8 mouse cellular contexts compared by ENCODE assay signal in the genomic region with DNA sequence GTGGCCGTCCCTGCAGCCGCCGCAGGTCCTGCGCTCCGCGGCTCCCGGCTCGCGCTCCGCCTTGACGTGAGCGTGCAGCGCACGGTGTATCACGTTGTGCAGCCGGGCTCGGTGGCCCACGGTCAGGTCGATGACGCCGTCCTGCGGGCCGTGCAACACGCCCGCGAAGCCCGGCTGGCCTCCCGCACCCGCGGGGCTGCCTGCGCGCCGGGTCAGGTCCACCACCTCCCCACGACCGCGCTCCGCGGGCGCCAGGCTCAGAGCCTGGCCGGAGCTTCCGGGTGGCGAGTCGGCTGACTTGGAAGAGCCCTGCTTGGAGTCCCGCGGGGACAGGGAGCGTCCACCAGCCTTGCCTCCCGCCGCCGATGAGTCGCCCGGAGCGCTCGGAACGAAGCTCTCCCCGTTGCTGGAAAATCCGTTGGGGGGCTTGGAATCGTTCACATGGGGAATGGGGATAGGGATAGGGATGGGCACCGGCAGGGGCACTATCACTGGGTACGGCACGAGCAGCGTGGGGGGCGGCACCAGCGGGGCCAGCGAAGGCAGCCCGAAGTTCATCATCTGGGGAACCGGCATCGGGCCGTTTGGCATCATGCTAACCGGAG.
DNase-seq lines count a peak whose midpoint lies in the region; ATAC-seq and TF ChIP-seq lines count a peak whose summit lies in the region.

No protein-coding gene starts in this region.

- DNase-seq in frontal cortex, postnatal 14 days (ENCODE audit: low spot score in 2 of 2): no peak
- DNase-seq in testis, postnatal 14 days (ENCODE audit: low spot score): no peak
- peak; percentile 31 to 48 for DNase-seq in gastrocnemius, postnatal 4 days (ENCODE audit: low spot score in 2 of 2)
- peak; percentile 56 for DNase-seq in kidney, postnatal 10 days
- DNase-seq in neural tube, embryonic 11.5 days (ENCODE audit: low spot score): peak; percentile 68
- DNase-seq in layer of hippocampus, adult 18-20 months (ENCODE audit: low spot score in 2 of 2): no peak

- H3K27me3 ChIP-seq in testis, adult 2 months (ENCODE audit: control insufficient read depth, insufficient read depth, low read length): no peaks in the 10 kb centered on the region
- H3K27me3 ChIP-seq in neural tube, embryonic 11.5 days (ENCODE audit: control insufficient read depth, insufficient read depth, low read length): peaks cover 31% of the 10 kb centered on the region

- H3K4me3 ChIP-seq in testis, adult 2 months (ENCODE audit: control insufficient read depth, low read depth, low read length): peak overlapping the region; percentile 5
- peak overlapping the region; percentile 32 for H3K4me3 ChIP-seq in neural tube, embryonic 11.5 days (ENCODE audit: low read depth, low read length)

- peak; percentile 24 for ATAC-seq in frontal cortex, adult (ENCODE audit: low TSS enrichment)
- peak; percentile 63 for ATAC-seq in neural tube, embryonic 11.5 days (ENCODE audit: insufficient read depth, low FRiP score, low TSS enrichment)

- H3K27ac ChIP-seq in testis, adult 2 months (ENCODE audit: control insufficient read depth, insufficient read depth, low read depth, low read length): no peak overlapping the region
- H3K27ac ChIP-seq in neural tube, embryonic 11.5 days (ENCODE audit: low read depth, low read length): no peak overlapping the region

- no peaks in the 10 kb centered on the region for H3K9me3 ChIP-seq in neural tube, embryonic 11.5 days (ENCODE audit: control insufficient read depth, low read length)

- WGBS in neural tube, embryonic 11.5 days: under 1% methylated on average over 64 of the region's 69 CpGs

- peak overlapping the region; percentile 63 for H3K4me2 ChIP-seq in neural tube, embryonic 11.5 days (ENCODE audit: low read depth)

- TF ChIP-seq POLR2A in testis, adult 2 months (IDR thresholded peaks at IDR 0.05; ENCODE audit: control insufficient read depth, low read depth, low read length): no peak

- no peak for TF ChIP-seq CTCF in testis, adult 2 months (IDR thresholded peaks at IDR 0.05; ENCODE audit: control insufficient read depth, insufficient read depth, insufficient replicate concordance, low read depth, low read length)

- H3K9ac ChIP-seq in neural tube, embryonic 11.5 days (ENCODE audit: low read length): peak overlapping the region; percentile 57

- H3K4me1 ChIP-seq in testis, adult 2 months (ENCODE audit: control insufficient read depth, insufficient read depth, low read length): peaks cover 2% of the 10 kb centered on the region; the same call in 1 of the 2 replicates
- H3K4me1 ChIP-seq in neural tube, embryonic 11.5 days (ENCODE audit: control insufficient read depth, insufficient read depth, low read length): peaks cover 15% of the 10 kb centered on the region

- no peaks in the 10 kb centered on the region for H3K36me3 ChIP-seq in testis, adult 2 months (ENCODE audit: control insufficient read depth, insufficient read depth, low read length)
- no peaks in the 10 kb centered on the region for H3K36me3 ChIP-seq in neural tube, embryonic 11.5 days (ENCODE audit: control insufficient read depth, insufficient read depth, low read length)

Comparison
In these comparisons a context has a peak if more than half of its experiments do, and no peak if none do; other contexts are left out.
1. DNase-seq: peak in gastrocnemius, postnatal 4 days (2 of 2), kidney, postnatal 10 days (single experiment) and neural tube, embryonic 11.5 days (single experiment); none in frontal cortex, postnatal 14 days (0 of 2), testis, postnatal 14 days (single experiment) and layer of hippocampus, adult 18-20 months (0 of 2).